In genomic region chr2:45229501-45229900, GRCm38 (mm10) we compare ENCODE assay signal across 18 mouse cellular contexts.
"Had no signal": no experiment of that assay in that cellular context is flagged by ENCODE, and none has a peak within 500 bp of the region (broad histone marks: within the 10 kb centered on the region; RNA-seq: fewer than 3 reads in every experiment).

No protein-coding gene starts in this region.

- H3K27ac ChIP-seq: limb, embryonic 12.5 days; limb, embryonic 15.5 days; liver, embryonic 14.5 days; lung, embryonic 15.5 days; midbrain, embryonic 12.5 days; neural tube, embryonic 13.5 days had no signal

- H3K36me3 ChIP-seq: limb, embryonic 12.5 days; limb, embryonic 15.5 days; lung, embryonic 15.5 days; midbrain, embryonic 12.5 days; neural tube, embryonic 13.5 days had no signal

- H3K9me3 ChIP-seq: limb, embryonic 12.5 days; limb, embryonic 15.5 days; lung, embryonic 15.5 days; midbrain, embryonic 12.5 days; neural tube, embryonic 13.5 days had no signal

- H3K4me3 ChIP-seq: limb, embryonic 12.5 days; limb, embryonic 15.5 days; lung, embryonic 15.5 days; midbrain, embryonic 12.5 days; myocyte; neural tube, embryonic 13.5 days had no signal

- H3K4me2 ChIP-seq: limb, embryonic 12.5 days; limb, embryonic 15.5 days; liver, embryonic 11.5 days; lung, embryonic 15.5 days; midbrain, embryonic 12.5 days; neural tube, embryonic 13.5 days had no signal

- H3K9ac ChIP-seq: limb, embryonic 12.5 days; limb, embryonic 15.5 days; liver, embryonic 14.5 days; liver, postnatal 0 days; lung, embryonic 15.5 days; midbrain, embryonic 12.5 days; neural tube, embryonic 13.5 days had no signal

- ATAC-seq: liver, postnatal 0 days; midbrain, embryonic 16.5 days had no signal

- H3K27me3 ChIP-seq: lung, embryonic 15.5 days; midbrain, embryonic 12.5 days; neural tube, embryonic 13.5 days had no signal

- DNase-seq: kidney, adult 18-20 months; kidney, postnatal 25 days; left cerebral cortex, postnatal 4 days; liver, postnatal 0 days; lung, postnatal 10 days; lung, postnatal 4 days; retina, postnatal 1 day; thymus, adult 18-20 months; thymus, postnatal 36 days had no signal
